Mouse (Mus musculus): ENCODE measurements around the gene Adra1d. TPM values are rescaled to one million over a fixed set of nuclear protein-coding genes. Genes with fewer than 3 reads are reported as not detected.

Gene Adra1d
- polyA plus RNA-seq, 2 experiments from 2014 or later: not detected

Other genes starting within 250 kb of the Adra1d start
- gene Rnf24, start 209.4 kb downstream of the Adra1d start, polyA plus RNA-seq (2017; shearing (Covaris generic)): 1 to 10 TPM in 1 of 2 experiments, under 1 TPM in 1; 0.76 to 1.5 TPM
- 10 to 100 TPM; 11.7 to 15.3 TPM for gene Smox, start 70.8 kb downstream of the Adra1d start, polyA plus RNA-seq (2017; shearing (Covaris generic))

Data from CD4-positive, CD25-positive, alpha-beta regulatory T cell, adult 4 months (primary cell).